Comparison of ENCODE assay signal across 8 mouse cellular contexts in the genomic region with DNA sequence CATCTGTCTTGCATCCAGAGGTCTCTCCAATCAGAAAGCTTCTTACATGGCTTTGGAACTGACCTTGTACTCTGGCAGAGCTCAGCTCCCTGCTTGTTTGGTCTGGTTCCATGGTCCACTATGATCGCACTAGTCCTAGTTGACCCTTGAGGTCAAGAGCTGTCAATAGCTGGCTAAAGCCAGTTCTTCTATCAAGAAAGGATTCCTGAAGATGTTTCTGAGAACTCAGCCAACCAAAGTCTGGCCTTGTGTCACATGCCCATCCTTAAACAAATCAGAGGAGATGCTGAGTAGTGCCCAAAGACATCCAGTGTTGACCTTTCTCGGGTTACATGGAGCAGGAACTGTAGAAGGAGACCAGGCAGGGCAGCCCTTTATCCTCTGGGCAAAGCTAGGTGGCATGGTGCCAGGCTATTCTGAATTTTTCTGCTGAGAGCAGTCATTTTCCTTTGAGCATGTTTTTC.
DNase-seq lines count a peak whose midpoint lies in the region; ATAC-seq and TF ChIP-seq lines count a peak whose summit lies in the region.

No protein-coding gene starts in this region.

- peak; percentile 27 for DNase-seq in midbrain, postnatal 0 days (ENCODE audit: low spot score)
- DNase-seq in midbrain, embryonic 11.5 days (ENCODE audit: low spot score, missing footprints), result no peak
- DNase-seq in cerebellum, adult 8-10 months, result peak; percentile 27
- DNase-seq in kidney, postnatal 10 days, result peak; percentile 87
- peak; percentile 23 for DNase-seq in ovary, postnatal 36 days (ENCODE audit: low spot score)
- no peak for DNase-seq in embryo, embryonic 11 days
- no peak for DNase-seq in spleen, postnatal 4 days (ENCODE audit: low spot score in 2 of 2)
- no peak for DNase-seq in urinary bladder, postnatal 4 days (ENCODE audit: low spot score in 2 of 2)

- WGBS in midbrain, postnatal 0 days, result 64% methylated on average over 2 of the region's 2 CpGs
- WGBS in midbrain, embryonic 11.5 days, result 77% methylated on average over 2 of the region's 2 CpGs

- H3K27me3 ChIP-seq in midbrain, postnatal 0 days (ENCODE audit: insufficient read depth, low read length), result no peaks in the 10 kb centered on the region
- no peaks in the 10 kb centered on the region for H3K27me3 ChIP-seq in midbrain, embryonic 11.5 days (ENCODE audit: control insufficient read depth, insufficient read depth, low read length)

- H3K36me3 ChIP-seq in midbrain, postnatal 0 days (ENCODE audit: insufficient read depth, low read length), result no peaks in the 10 kb centered on the region
- H3K36me3 ChIP-seq in midbrain, embryonic 11.5 days (ENCODE audit: control insufficient read depth, insufficient read depth, low read length), result no peaks in the 10 kb centered on the region

- H3K9ac ChIP-seq in midbrain, postnatal 0 days (replicated peaks; ENCODE audit: low read length, poor library complexity, severe bottlenecking), result no peak overlapping the region
- no peak overlapping the region for H3K9ac ChIP-seq in midbrain, embryonic 11.5 days (ENCODE audit: low read length)

- 0 out of 2 replicates have a peak, but pooled peaks cover 4% of the 10 kb centered on the region for H3K4me1 ChIP-seq in midbrain, postnatal 0 days (ENCODE audit: insufficient read depth, low read length)
- H3K4me1 ChIP-seq in midbrain, embryonic 11.5 days (ENCODE audit: control insufficient read depth, insufficient read depth, low read length), result no peaks in the 10 kb centered on the region

- ATAC-seq in midbrain, postnatal 0 days (ENCODE audit: low FRiP score), result no peak
- no peak for ATAC-seq in midbrain, embryonic 11.5 days (ENCODE audit: low FRiP score)

- no peak overlapping the region for H3K4me3 ChIP-seq in midbrain, postnatal 0 days (ENCODE audit: low read depth, low read length)
- H3K4me3 ChIP-seq in midbrain, embryonic 11.5 days (ENCODE audit: low read depth, low read length), result no peak overlapping the region

- TF ChIP-seq CTCF in midbrain, postnatal 0 days (IDR thresholded peaks at IDR 0.05), result no peak

- no peaks in the 10 kb centered on the region for H3K9me3 ChIP-seq in midbrain, postnatal 0 days (ENCODE audit: low read length)
- H3K9me3 ChIP-seq in midbrain, embryonic 11.5 days (ENCODE audit: control insufficient read depth, low read length), result no peaks in the 10 kb centered on the region

- no peak overlapping the region for H3K27ac ChIP-seq in midbrain, postnatal 0 days (ENCODE audit: low read depth, low read length)
- no peak overlapping the region for H3K27ac ChIP-seq in midbrain, embryonic 11.5 days (ENCODE audit: low read depth, low read length)

- no peak overlapping the region for H3K4me2 ChIP-seq in midbrain, postnatal 0 days (ENCODE audit: low read depth, low read length, poor library complexity, severe bottlenecking)
- no peak overlapping the region for H3K4me2 ChIP-seq in midbrain, embryonic 11.5 days

Comparison
In these comparisons a context has a peak if more than half of its experiments do, and no peak if none do; other contexts are left out.
1. DNase-seq: peak in midbrain, postnatal 0 days (single experiment), cerebellum, adult 8-10 months (single experiment), kidney, postnatal 10 days (single experiment) and ovary, postnatal 36 days (single experiment); none in midbrain, embryonic 11.5 days (single experiment), embryo, embryonic 11 days (single experiment), spleen, postnatal 4 days (0 of 2) and urinary bladder, postnatal 4 days (0 of 2).